Mouse (Mus musculus) CH12.LX (cell line): ENCODE measurements around the gene Magel2.

ENCODE experiments used
- CHD1 ChIP-seq: IDR thresholded peaks from 2 replicates; pipeline ENCODE4 v1.6.1; 2012; ENCODE audit warnings: low read depth, low read length, improper control_type of control experiment, inconsistent platforms
- POLR2A ChIP-seq: IDR thresholded peaks from 2 replicates; pipeline ENCODE4 v1.6.1; 2011; ENCODE audit warnings: low read depth, mild to moderate bottlenecking, improper control_type of control experiment, low read length
- SMC3 ChIP-seq: IDR thresholded peaks from 2 replicates; pipeline ENCODE4 v1.6.1; 2011; ENCODE audit warnings: low read depth, low read length, improper control_type of control experiment

- TF ChIP-seq SMC3 = no peak
- TF ChIP-seq CHD1 = no peak
- no peak for TF ChIP-seq POLR2A
Observed at GRCm38 (mm10) chr7:62418346-62418745, 41.5 kb downstream of the Magel2 start.
